Mouse (Mus musculus): ENCODE measurements around the gene Pex11b.
"Not testable (repeated sequence)": the region's sequence is repeated elsewhere in the genome, so short reads cannot be mapped to it uniquely, and the experiment has no call there.

The Pex11b gene

GRCm38 (mm10) chr3:96675171-96675570 lies 40.0 kb downstream of the Pex11b start:
- DNase-seq (ENCODE audit: low read depth), result no peak

GRCm38 (mm10) chr3:96675690-96676089 lies 40.5 kb downstream of the Pex11b start:
- peak; percentile 30 for DNase-seq (ENCODE audit: low read depth)

- no peak for DNase-seq (ENCODE audit: low read depth)
These were observed 43.3 kb downstream of the Pex11b start for GRCm38 (mm10) chr3:96678456-96678855.

- DNase-seq (ENCODE audit: low read depth), result peak; percentile 65
These were observed 44.0 kb downstream of the Pex11b start for GRCm38 (mm10) chr3:96679159-96679674.

GRCm38 (mm10) chr3:96680269-96680956 lies 45.2 kb downstream of the Pex11b start:
- no peak for DNase-seq (ENCODE audit: low read depth)

GRCm38 (mm10) chr3:96683496-96683895 lies 48.3 kb downstream of the Pex11b start:
- no peak for DNase-seq (ENCODE audit: low read depth)

GRCm38 (mm10) chr3:96684151-96684821 lies 49.1 kb downstream of the Pex11b start:
- no peak for DNase-seq (ENCODE audit: low read depth)

GRCm38 (mm10) chr3:96684822-96685156 lies 49.6 kb downstream of the Pex11b start:
- no peak for DNase-seq (ENCODE audit: low read depth)

- DNase-seq (ENCODE audit: low read depth), result not testable (repeated sequence)
These were observed 50.9 kb downstream of the Pex11b start for GRCm38 (mm10) chr3:96686057-96686456.

GRCm38 (mm10) chr3:96688854-96689253 lies 53.7 kb downstream of the Pex11b start:
- DNase-seq (ENCODE audit: low read depth), result no peak

- no peak for DNase-seq (ENCODE audit: low read depth)
These were observed 55.1 kb downstream of the Pex11b start for GRCm38 (mm10) chr3:96690298-96690697.

- DNase-seq (ENCODE audit: low read depth), result peak; percentile 74
These were observed 57.3 kb downstream of the Pex11b start for GRCm38 (mm10) chr3:96692506-96692905.

- DNase-seq (ENCODE audit: low read depth), result no peak
These were observed 58.4 kb downstream of the Pex11b start for GRCm38 (mm10) chr3:96693579-96693978.
